Mouse (Mus musculus): Measurements from ENCODE around the gene Mafg. TPM values are rescaled to one million over a fixed set of nuclear protein-coding genes. Genes with fewer than 3 reads are reported as not detected.

Mafg gene
- total RNA-seq, 2 experiments from 2014 or later = 76.5 to 103 TPM

GRCm38 (mm10) chr11:120651872-120652271 is 18.5 kb upstream of the Mafg start:
- intact Hi-C loops (cut with DNase I) = loop anchor here (10.0 kb wide), 1 partner anchor 123 kb away; no protein-coding TSS in a partner anchor

GRCm38 (mm10) chr11:120648001-120648476 is 14.6 kb upstream of the Mafg start, which contains the start of gene Myadml2:
TSS of gene Myadml2 (minus strand) at chr11:120648158.
- DNase-seq (ENCODE audit: low spot score in 2 of 2) = no peak
- intact Hi-C loops (cut with DNase I) = no loop called here

More at GRCm38 (mm10) chr11:120651872-120652271, 18.5 kb upstream of the Mafg start:
- DNase-seq (ENCODE audit: low spot score in 2 of 2) = no peak

- intact Hi-C loops (cut with DNase I) = no loop called here
- no peak for DNase-seq (ENCODE audit: low spot score in 2 of 2)
These were observed 13.8 kb upstream of the Mafg start for GRCm38 (mm10) chr11:120647047-120647830.

GRCm38 (mm10) chr11:120643601-120643987 is 10.2 kb upstream of the Mafg start, which contains the start of gene Pycr1:
TSS of gene Pycr1 (minus strand) at chr11:120643769.
- intact Hi-C loops (cut with DNase I) = no loop called here
- DNase-seq (ENCODE audit: low spot score in 2 of 2) = peak; percentile 89 to 93

GRCm38 (mm10) chr11:120642939-120643600 is 9.7 kb upstream of the Mafg start:
- intact Hi-C loops (cut with DNase I) = no loop called here
- DNase-seq (ENCODE audit: low spot score in 2 of 2) = no peak

- DNase-seq (ENCODE audit: low spot score in 2 of 2) = no peak
- intact Hi-C loops (cut with DNase I) = no loop called here
These were observed 8.5 kb upstream of the Mafg start for GRCm38 (mm10) chr11:120641869-120642268.

- intact Hi-C loops (cut with DNase I) = no loop called here
- no peak for DNase-seq (ENCODE audit: low spot score in 2 of 2)
These were observed 7.9 kb upstream of the Mafg start for GRCm38 (mm10) chr11:120641255-120641654.

- no peak for DNase-seq (ENCODE audit: low spot score in 2 of 2)
- intact Hi-C loops (cut with DNase I) = no loop called here
These were observed 1.4 kb upstream of the Mafg start for GRCm38 (mm10) chr11:120634810-120635209.

- intact Hi-C loops (cut with DNase I) = no loop called here
- peak; percentile 64 to 69 for DNase-seq (ENCODE audit: low spot score in 2 of 2)
These were observed 561 bp downstream of the Mafg start for GRCm38 (mm10) chr11:120632559-120633519.

GRCm38 (mm10) chr11:120631726-120632448 is 1.5 kb downstream of the Mafg start:
- DNase-seq (ENCODE audit: low spot score in 2 of 2) = no peak
- intact Hi-C loops (cut with DNase I) = no loop called here

- no peak for DNase-seq (ENCODE audit: low spot score in 2 of 2)
These were observed 2.3 kb downstream of the Mafg start for GRCm38 (mm10) chr11:120630881-120631725.

GRCm38 (mm10) chr11:120630401-120630871 is 3.0 kb downstream of the Mafg start:
- intact Hi-C loops (cut with DNase I) = no loop called here
- DNase-seq (ENCODE audit: low spot score in 2 of 2) = no peak

More at GRCm38 (mm10) chr11:120630881-120631725, 2.3 kb downstream of the Mafg start:
- intact Hi-C loops (cut with DNase I) = no loop called here

- intact Hi-C loops (cut with DNase I) = no loop called here
- DNase-seq (ENCODE audit: low spot score in 2 of 2) = no peak
These were observed 3.5 kb downstream of the Mafg start for GRCm38 (mm10) chr11:120629911-120630310.

GRCm38 (mm10) chr11:120629341-120629730 is 4.1 kb downstream of the Mafg start:
- DNase-seq (ENCODE audit: low spot score in 2 of 2) = no peak
- intact Hi-C loops (cut with DNase I) = no loop called here

GRCm38 (mm10) chr11:120628601-120629340 is 4.6 kb downstream of the Mafg start:
- intact Hi-C loops (cut with DNase I) = no loop called here
- DNase-seq (ENCODE audit: low spot score in 2 of 2) = no peak

GRCm38 (mm10) chr11:120627468-120628300 is 5.7 kb downstream of the Mafg start:
- no peak for DNase-seq (ENCODE audit: low spot score in 2 of 2)
- intact Hi-C loops (cut with DNase I) = no loop called here
